Mouse (Mus musculus) brain, adult 2 months (tissue): ENCODE data around the gene Zscan4f.
A peak's percentile ranks its signal among the peaks of the same experiment; 100 is the strongest.
"Not testable (repeated sequence)": the region's sequence is repeated elsewhere in the genome, so short reads cannot be mapped to it uniquely, and the experiment has no call there.

Experiments used
- DNase-seq: peaks from one replicate; pipeline ENCODE4 v3.0.0; 2011; ENCODE audit warnings: low read depth, low spot score

Zscan4f gene

DNA sequence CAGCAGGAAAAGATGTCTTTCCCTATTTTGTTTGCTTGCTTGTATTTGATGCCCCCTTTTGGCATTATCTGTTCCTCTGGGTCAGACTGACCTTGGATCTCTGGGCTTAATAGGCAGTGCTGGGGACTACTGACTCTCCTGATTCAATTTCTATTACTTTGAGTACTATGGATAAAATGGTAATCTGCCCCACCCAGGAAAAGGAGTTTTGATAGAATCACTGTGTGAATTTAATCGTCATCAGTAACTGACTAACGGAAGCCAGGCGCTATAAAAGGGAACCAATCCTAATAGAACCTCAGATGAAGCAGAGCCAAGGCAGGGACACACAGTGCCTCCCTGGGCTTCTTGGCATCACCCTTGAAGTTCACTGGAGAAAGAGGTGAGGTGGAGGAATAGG, at the start of gene Zscan4f:
TSS of gene Zscan4f (plus strand) at position 301 of the 400 bp plus-strand sequence.
- not testable (repeated sequence) for DNase-seq

DNA sequence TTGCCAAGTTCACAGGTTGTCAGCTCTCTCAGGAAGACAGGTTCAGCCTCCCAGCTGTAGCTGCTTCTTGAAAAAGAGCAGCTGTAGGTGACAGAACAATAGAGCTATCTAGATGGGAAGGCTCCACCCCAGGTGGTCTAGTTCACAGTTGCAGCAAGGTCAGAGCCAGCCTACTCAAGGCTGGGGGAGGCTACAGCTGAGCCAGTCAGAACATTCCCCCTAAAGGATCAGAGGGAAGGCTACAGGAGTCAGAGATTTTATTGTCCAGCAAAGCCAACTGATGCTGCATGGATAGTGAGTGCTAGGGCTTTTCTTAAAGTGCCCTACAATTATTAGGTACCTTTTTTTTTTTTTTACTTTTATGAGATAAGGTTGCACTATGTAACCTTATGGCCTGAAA, 13.1 kb upstream of the Zscan4f start:
- peak; percentile 0 for DNase-seq
